ENCODE assay signal across 9 mouse cellular contexts in genomic region chr2:168912051-168912891, GRCm38 (mm10). TPM values are rescaled to one million over a fixed set of nuclear protein-coding genes. Genes with fewer than 3 reads are reported as not detected.
DNase-seq lines count a peak whose midpoint lies in the region; ATAC-seq and TF ChIP-seq lines count a peak whose summit lies in the region.
"Had no signal": no experiment of that assay in that cellular context is flagged by ENCODE, and none has a peak within 500 bp of the region (broad histone marks: within the 10 kb centered on the region; RNA-seq: fewer than 3 reads in every experiment).

No protein-coding gene starts in this region.

- TF ChIP-seq CTCF in intestine, postnatal 0 days (IDR thresholded peaks at IDR 0.05; ENCODE audit: low read depth), result no peak

- WGBS in intestine, postnatal 0 days, result under 1% methylated on average over 70 of the region's 70 CpGs

- H3K4me1 ChIP-seq in intestine, postnatal 0 days (replicated peaks; ENCODE audit: control insufficient read depth, insufficient read depth, low read length), result 0 out of 2 replicates have a peak, but pooled peaks cover 6% of the 10 kb centered on the region

- H3K4me2 ChIP-seq in intestine, postnatal 0 days (replicated peaks; ENCODE audit: low read depth), result peak overlapping the region; percentile 86

- no peak for ATAC-seq in intestine, postnatal 0 days
- no peak for ATAC-seq in erythroblast, adult 5-6 weeks (replicated peaks; ENCODE audit: low FRiP score, poor library complexity, severe bottlenecking)

- H3K9ac ChIP-seq in intestine, postnatal 0 days (ENCODE audit: low read depth, low read length), result no peak overlapping the region

- H3K27ac ChIP-seq in intestine, postnatal 0 days (ENCODE audit: low read depth, low read length), result no peak overlapping the region

- peak overlapping the region; percentile 47 for H3K4me3 ChIP-seq in intestine, postnatal 0 days (ENCODE audit: low read depth, low read length)

- no peaks in the 10 kb centered on the region for H3K36me3 ChIP-seq in intestine, postnatal 0 days (ENCODE audit: control insufficient read depth, insufficient read depth)

- DNase-seq in cerebellum, postnatal 14 days, result peak; percentile 58 to 59
- DNase-seq in cerebellum, adult 9-11 months, result no peak
- DNase-seq in urinary bladder, postnatal 14 days (ENCODE audit: low spot score), result peak; percentile 14
- DNase-seq in urinary bladder, postnatal 4 days (ENCODE audit: low spot score in 2 of 2), result no peak
- peak; percentile 45 for DNase-seq in mesoderm, embryonic 11.5 days (ENCODE audit: low read depth, low spot score)
- no peak for DNase-seq in layer of hippocampus, adult 9-11 months

- no peaks in the 10 kb centered on the region for H3K9me3 ChIP-seq in intestine, postnatal 0 days (ENCODE audit: control insufficient read depth)

- H3K27me3 ChIP-seq in intestine, postnatal 0 days (replicated peaks; ENCODE audit: control insufficient read depth, insufficient read depth, low read length), result peaks cover 28% of the 10 kb centered on the region
- H3K27me3 ChIP-seq: CH12.LX had no signal

RNA-seq across cellular contexts. Expression of gene Zfp64, which starts 43.1 kb away (rescaled TPM):
- 10.7 and 12.9 TPM in 2 replicates for polyA plus RNA-seq in intestine, postnatal 0 days (2015; fragmentation: Nextera tagmentation; extraction: Ambion mirVana)
- 3.1 and 3.5 TPM in 2 replicates for total RNA-seq in erythroblast, adult 5-6 weeks (2015; ENCODE audit: low replicate concordance)
- 4.2 and 4.3 TPM in 2 replicates for total RNA-seq in erythroblast, adult 5-6 weeks (2017; ENCODE audit: low replicate concordance)

Comparison
In these comparisons a context has a peak if more than half of its experiments do, and no peak if none do; other contexts are left out.
1. DNase-seq: peak in cerebellum, postnatal 14 days (2 of 2), urinary bladder, postnatal 14 days (single experiment) and mesoderm, embryonic 11.5 days (single experiment); none in cerebellum, adult 9-11 months (single experiment), urinary bladder, postnatal 4 days (0 of 2) and layer of hippocampus, adult 9-11 months (single experiment).